Mouse (Mus musculus) thymus, adult 2 months (tissue): ENCODE measurements around the gene Slc19a1.

Source experiments
- CTCF ChIP-seq: fragments of 200-500 bp; IDR thresholded peaks from 2 replicates; pipeline ENCODE4 v1.5.1; 2012; ENCODE audit warnings: mild to moderate bottlenecking, control low read depth, low read length, moderate library complexity, borderline replicate concordance; ENCODE audit not compliant: control insufficient read depth, poor library complexity, insufficient read depth; ENCODE audit errors: extremely low read depth
- POLR2A ChIP-seq: fragments of 200-500 bp; IDR thresholded peaks from 2 replicates; pipeline ENCODE4 v1.6.1; 2012; ENCODE audit warnings: mild to moderate bottlenecking, low read length, control low read depth, moderate library complexity; ENCODE audit not compliant: control insufficient read depth, poor library complexity, insufficient read depth; ENCODE audit errors: extremely low read depth

DNA sequence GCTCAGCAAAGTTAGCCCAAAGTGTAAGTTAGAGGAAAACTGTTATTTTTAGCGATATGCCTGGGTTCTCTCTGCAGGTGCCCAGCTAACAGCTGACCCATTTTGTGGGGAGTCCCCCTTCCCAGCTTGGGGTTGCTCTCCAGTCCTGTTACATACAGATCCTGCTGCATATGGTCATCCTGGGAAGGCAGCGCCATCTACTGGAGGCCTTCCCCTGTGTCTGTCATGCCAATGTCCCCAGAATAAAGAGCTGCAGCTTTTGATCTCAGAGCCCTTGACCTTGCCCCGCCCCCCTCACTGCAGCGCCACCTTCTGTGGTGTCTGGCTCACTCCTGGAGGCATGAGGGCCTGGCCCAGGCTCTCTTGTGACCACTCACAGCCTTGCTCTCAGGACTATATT, 38.0 kb downstream of the Slc19a1 start:
- TF ChIP-seq CTCF = peak; percentile 32; the same call in 1 of the 2 replicates
- TF ChIP-seq POLR2A = no peak
